Mouse (Mus musculus): Measurements from ENCODE around the gene Vgll2. TPM values are rescaled to one million over a fixed set of nuclear protein-coding genes. Genes with fewer than 3 reads are reported as not detected.

Vgll2 gene
- polyA plus RNA-seq, 1 experiment, result not detected

- Histone ChIP-seq H3K27ac (replicated peaks; ENCODE audit: low read depth, low read length) (no peak overlapping the region), H3K4me3 (ENCODE audit: insufficient read depth, low read depth, low read length) (no peak overlapping the region), H3K4me1 (ENCODE audit: control insufficient read depth, insufficient read depth, insufficient read length, low read length) (no peaks in the 10 kb centered on the region)
Measured at GRCm38 (mm10) chr10:52029421-52030080, 7.2 kb downstream of the Vgll2 start.

- no peak overlapping the region for H3K4me3 ChIP-seq (ENCODE audit: insufficient read depth, low read depth, low read length)
- H3K4me1 ChIP-seq (ENCODE audit: control insufficient read depth, insufficient read depth, insufficient read length, low read length), result no peaks in the 10 kb centered on the region
- no peak overlapping the region for H3K27ac ChIP-seq (replicated peaks; ENCODE audit: low read depth, low read length)
Measured at GRCm38 (mm10) chr10:52033729-52034128, 11.4 kb downstream of the Vgll2 start.

- H3K27ac ChIP-seq (replicated peaks; ENCODE audit: low read depth, low read length), result no peak overlapping the region
- H3K4me1 ChIP-seq (ENCODE audit: control insufficient read depth, insufficient read depth, insufficient read length, low read length), result no peaks in the 10 kb centered on the region
- no peak overlapping the region for H3K4me3 ChIP-seq (ENCODE audit: insufficient read depth, low read depth, low read length)
Measured at GRCm38 (mm10) chr10:52039392-52039791, 17.1 kb downstream of the Vgll2 start.

GRCm38 (mm10) chr10:52043086-52043485, 20.8 kb downstream of the Vgll2 start:
- Histone ChIP-seq H3K4me1 (ENCODE audit: control insufficient read depth, insufficient read depth, insufficient read length, low read length) (no peaks in the 10 kb centered on the region), H3K4me3 (ENCODE audit: insufficient read depth, low read depth, low read length) (no peak overlapping the region)

GRCm38 (mm10) chr10:52048287-52048686, 26.0 kb downstream of the Vgll2 start:
- no peak overlapping the region for H3K27ac ChIP-seq (replicated peaks; ENCODE audit: low read depth, low read length)
- no peaks in the 10 kb centered on the region for H3K4me1 ChIP-seq (ENCODE audit: control insufficient read depth, insufficient read depth, insufficient read length, low read length)
- no peak overlapping the region for H3K4me3 ChIP-seq (ENCODE audit: insufficient read depth, low read depth, low read length)

More at GRCm38 (mm10) chr10:52043086-52043485, 20.8 kb downstream of the Vgll2 start:
- no peak overlapping the region for H3K27ac ChIP-seq (replicated peaks; ENCODE audit: low read depth, low read length)

- Histone ChIP-seq H3K4me3 (ENCODE audit: insufficient read depth, low read depth, low read length) (no peak overlapping the region), H3K4me1 (ENCODE audit: control insufficient read depth, insufficient read depth, insufficient read length, low read length) (no peaks in the 10 kb centered on the region)
Measured at GRCm38 (mm10) chr10:52072482-52072881, 50.2 kb downstream of the Vgll2 start.

More at GRCm38 (mm10) chr10:52072482-52072881, 50.2 kb downstream of the Vgll2 start:
- no peak overlapping the region for H3K27ac ChIP-seq (replicated peaks; ENCODE audit: low read depth, low read length)

Other genes with a start within 250 kb of the Vgll2 start
- not detected in 2 replicates for gene Ros1, start 172.7 kb downstream of the Vgll2 start, polyA plus RNA-seq (2012; ENCODE audit: insufficient read depth, insufficient read length, missing spikeins)
- 0.99 and 1.0 TPM in 2 replicates for gene Dcbld1, start 211.1 kb downstream of the Vgll2 start, polyA plus RNA-seq (2012; ENCODE audit: insufficient read depth, insufficient read length, missing spikeins)

Data from brown adipose tissue, adult 24 weeks (tissue).